Mouse (Mus musculus) layer of hippocampus, postnatal 10 days (tissue): ENCODE measurements around the gene Zfp13. TPM values are rescaled to one million over a fixed set of nuclear protein-coding genes. Genes with fewer than 3 reads are reported as not detected.
A peak's percentile ranks its signal among the peaks of the same experiment; 100 is the strongest.

Experiments
- DNase-seq, 2 experiments: peaks; one replicate each; pipeline ENCODE4 v3.0.0; 2021; ENCODE audit warnings: low spot score in 2 of 2
- total RNA-seq, 2 experiments: library from RNA; stranded (reverse); gene quantifications; 2 replicates each; pipeline ENCODE4 v1.2.3; 2021

Gene Zfp13
- total RNA-seq, 2 experiments from 2014 or later, result 25.7 to 30.0 TPM

- no peak for DNase-seq
Observed at GRCm38 (mm10) chr17:23592926-23593300, 6.4 kb downstream of the Zfp13 start.

- peak; percentile 93 to 95 for DNase-seq
Observed at GRCm38 (mm10) chr17:23592208-23592925, 6.9 kb downstream of the Zfp13 start.

GRCm38 (mm10) chr17:23587253-23587652 is 12.0 kb downstream of the Zfp13 start:
- no peak for DNase-seq

DNA sequence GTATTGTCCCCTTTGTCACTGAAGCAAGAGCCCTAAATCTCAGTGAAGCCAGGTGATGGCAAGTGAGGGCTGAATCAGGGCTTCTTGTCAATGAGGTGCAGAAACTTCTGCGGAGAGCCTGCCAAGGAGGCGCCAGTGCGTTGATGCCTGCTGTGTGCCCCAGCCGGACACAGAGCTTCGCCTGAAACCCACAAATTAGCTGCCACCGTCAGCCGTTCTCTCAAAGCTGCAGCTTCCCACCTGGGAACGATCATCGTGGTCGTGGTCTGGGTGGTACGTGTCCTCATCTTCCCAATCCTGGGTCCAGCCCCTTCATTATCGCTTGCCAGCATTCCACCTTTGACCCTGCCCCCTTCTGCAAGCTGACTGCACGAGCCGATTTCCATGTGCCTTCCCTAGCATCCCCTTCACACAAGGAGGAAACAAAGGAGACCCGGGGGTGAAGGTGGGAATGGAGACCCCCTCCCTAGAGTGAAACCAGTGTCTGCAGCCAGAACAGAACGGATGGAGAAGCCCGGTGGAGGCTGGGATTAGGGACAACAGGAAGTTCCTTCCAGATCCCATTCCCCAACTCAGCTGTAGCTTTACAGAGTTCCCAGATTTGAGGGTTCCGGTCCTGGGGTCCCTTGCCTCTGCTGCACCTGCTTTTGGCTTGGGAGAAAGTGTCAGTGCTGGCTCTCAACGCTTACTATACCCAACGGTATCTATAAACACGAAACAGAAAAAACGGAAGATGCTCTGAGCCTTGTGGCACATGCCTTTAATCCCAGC is 13.4 kb downstream of the Zfp13 start:
- peak; percentile 76 to 84 for DNase-seq

- no peak for DNase-seq
Observed at GRCm38 (mm10) chr17:23584786-23585185, 14.5 kb downstream of the Zfp13 start.

GRCm38 (mm10) chr17:23575951-23576552 is 23.2 kb downstream of the Zfp13 start:
- DNase-seq, result no peak

DNA sequence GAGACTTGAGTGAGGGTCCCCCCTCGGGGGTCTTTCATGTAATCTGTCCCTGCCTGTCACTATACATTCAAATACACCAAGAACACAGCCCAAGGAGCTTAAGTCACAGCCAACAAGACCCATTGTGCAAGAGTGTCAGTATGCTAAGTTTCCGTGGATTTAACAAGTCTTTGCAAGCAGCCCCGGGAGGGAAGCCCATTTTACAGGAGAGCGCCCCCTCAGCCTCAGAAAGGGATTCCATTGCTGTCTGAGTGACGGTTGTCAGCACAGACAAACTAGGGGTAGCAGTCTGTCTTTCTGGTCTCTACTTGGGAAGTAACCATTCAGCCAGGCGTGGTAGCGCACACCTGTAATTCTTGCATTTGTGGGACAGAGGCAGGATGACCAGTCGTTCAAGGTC is 25.2 kb downstream of the Zfp13 start:
- DNase-seq, result no peak

DNA sequence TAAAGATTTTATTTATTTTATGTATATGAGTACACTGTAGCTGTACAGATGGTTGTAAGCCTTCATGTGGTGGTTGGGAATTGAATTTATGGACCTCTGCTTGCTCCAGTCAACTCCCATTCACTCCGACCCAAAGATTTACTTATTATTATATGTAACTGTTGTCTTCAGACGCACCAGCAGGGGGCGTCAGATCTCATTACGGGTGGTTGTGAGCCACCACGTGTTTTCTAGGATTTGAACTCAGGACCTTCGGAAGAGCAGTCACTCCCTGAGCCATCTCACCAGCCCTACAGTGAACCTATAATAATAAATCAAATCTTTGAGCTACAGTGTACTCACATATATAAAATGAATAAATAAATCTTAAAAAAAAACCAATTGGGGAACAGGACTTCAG is 27.2 kb downstream of the Zfp13 start:
- DNase-seq, result no peak

- no peak for DNase-seq
Observed at GRCm38 (mm10) chr17:23571084-23571483, 28.2 kb downstream of the Zfp13 start.

DNA sequence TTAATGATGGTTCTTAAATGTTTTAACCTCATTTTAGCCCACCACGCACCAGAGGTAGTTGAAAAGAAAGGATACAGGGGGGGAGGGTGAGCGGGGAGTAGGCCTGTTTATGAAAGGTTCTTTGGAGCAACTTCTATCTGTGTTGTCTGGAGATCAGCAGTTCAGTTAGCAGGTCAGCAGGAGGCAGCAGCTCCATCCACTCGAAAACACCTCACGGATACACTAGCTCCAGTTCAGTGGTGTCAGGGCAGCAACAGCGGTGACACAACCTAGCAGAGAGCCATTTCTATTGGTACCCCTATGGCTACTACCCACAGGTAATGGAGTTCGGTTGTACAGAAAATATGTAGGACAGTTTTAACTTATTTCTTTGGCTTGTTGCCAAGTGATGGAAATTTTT is 29.3 kb downstream of the Zfp13 start:
- no peak for DNase-seq

DNA sequence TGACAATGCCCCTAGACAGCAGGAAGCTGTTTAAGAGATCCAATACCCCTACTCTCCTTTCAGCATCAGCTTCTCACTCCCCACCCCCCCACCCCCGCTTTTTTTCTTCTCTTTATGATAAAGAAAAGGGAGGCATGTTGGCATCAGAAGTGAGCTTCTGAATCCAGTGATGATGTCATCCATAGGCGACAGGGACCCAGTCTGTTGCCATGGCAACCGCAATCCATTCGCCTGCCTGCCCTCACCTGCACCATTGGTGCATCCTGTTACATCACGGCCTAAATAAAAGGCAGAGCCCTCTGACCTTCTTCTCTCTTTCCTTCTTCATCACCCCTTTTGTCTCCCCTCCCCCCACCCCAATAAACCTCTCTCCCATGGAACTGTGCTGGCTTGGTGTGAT is 30.9 kb downstream of the Zfp13 start:
- DNase-seq, result no peak

DNA sequence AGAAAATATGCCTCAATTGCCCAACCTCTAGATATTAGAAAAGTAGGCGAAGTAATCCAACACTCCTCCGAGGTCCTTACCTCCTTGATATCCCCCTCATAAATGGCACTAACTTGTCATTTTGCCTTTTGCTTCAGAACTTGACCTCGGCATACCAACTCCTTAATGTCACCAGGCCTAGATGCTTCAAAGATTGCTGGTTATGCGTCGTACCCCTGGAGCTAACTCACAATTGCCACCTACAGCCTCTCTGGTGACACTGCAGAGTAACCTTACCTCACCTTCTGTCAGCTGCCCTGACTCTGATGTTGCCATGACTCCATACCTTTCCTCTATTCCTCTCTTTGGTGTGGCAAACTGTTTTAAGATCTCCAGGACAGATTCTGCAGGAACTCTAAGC is 32.5 kb downstream of the Zfp13 start:
- DNase-seq, result no peak

- DNase-seq, result no peak
Observed at GRCm38 (mm10) chr17:23564368-23564715, 34.9 kb downstream of the Zfp13 start.

- peak; percentile 92 to 96 for DNase-seq
Observed at GRCm38 (mm10) chr17:23563595-23564367, 35.5 kb downstream of the Zfp13 start, which contains the start of gene Zfp213. Gene Zfp213, minus strand, starts transcription at chr17:23564238.

- DNase-seq, result peak in 1 of 2 experiments; percentile 63
Observed at GRCm38 (mm10) chr17:23559767-23560166, 39.5 kb downstream of the Zfp13 start.

DNA sequence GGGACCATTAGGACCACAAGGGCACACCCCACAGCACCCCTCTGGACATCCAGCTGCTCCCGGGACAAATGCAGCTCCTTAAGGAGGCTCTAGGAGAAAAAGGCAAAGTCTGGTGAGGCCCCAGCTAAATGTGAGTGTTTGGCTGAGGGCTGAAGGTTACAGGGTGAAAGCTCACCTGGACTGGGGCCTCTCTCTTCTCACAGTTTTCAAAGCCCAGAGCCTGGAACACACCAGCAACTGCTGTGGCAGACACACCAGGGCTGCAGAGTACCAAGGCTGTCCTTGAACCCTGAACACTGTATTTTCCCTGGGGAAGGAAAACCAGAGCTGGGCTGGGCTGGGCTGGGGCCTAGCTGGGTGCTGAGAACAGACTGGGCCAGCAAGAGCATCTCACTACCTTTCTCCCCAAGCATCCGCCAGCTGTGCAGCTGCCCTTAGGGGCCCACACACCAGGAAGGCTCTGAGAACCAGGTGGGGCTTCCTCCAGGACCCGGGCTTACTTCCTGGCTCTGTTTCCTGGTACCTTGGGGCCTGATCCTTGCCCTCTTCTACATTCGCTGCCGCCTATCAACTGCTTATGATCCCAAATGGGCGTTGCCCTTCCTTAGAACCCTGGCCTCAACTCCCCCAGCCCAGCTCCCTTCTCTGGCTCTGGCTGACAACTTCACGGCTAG is 43.9 kb downstream of the Zfp13 start:
- DNase-seq, result no peak

GRCm38 (mm10) chr17:23554321-23554720 is 45.0 kb downstream of the Zfp13 start:
- DNase-seq, result no peak

DNA sequence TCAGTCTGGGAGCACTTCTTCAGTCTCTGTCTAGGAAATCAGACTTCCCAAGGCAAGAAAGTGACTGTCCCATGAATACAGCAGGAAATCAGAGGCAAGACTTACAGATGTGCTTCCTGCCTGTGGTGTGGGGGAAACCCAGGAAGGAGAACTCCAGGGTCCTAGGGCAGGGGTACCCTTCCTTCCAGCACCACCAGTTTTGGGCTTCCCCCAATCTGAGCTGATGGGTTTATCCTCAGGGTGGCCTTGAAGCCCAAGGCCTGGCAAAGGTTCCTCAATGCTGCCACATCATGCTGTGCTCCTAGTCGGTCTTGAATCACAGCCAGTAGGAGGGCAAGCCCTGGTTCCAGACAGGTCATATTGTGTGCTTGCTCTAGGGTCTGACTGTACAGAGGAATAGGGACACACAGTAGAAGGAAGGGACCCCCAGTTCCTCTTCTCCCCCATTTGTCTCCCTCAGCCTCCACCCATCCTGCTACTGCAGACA is 45.6 kb downstream of the Zfp13 start:
- DNase-seq, result no peak

- no peak for DNase-seq
Observed at GRCm38 (mm10) chr17:23552896-23553633, 46.2 kb downstream of the Zfp13 start.

GRCm38 (mm10) chr17:23551963-23552362 is 47.3 kb downstream of the Zfp13 start:
- DNase-seq, result no peak
